Mouse (Mus musculus): ENCODE measurements around the gene Stxbp6. TPM values are rescaled to one million over a fixed set of nuclear protein-coding genes. Genes with fewer than 3 reads are reported as not detected.
"Not testable (repeated sequence)": the region's sequence is repeated elsewhere in the genome, so short reads cannot be mapped to it uniquely, and the experiment has no call there.

Gene Stxbp6
- polyA plus RNA-seq, 2 experiments, result 10.2 to 14.9 TPM

GRCm38 (mm10) chr12:45058007-45058406 lies 16.5 kb downstream of the Stxbp6 start:
- no peak overlapping the region for H3K9ac ChIP-seq (ENCODE audit: low read depth, low read length, severe bottlenecking)
- TF ChIP-seq POLR2A (IDR thresholded peaks at IDR 0.05; ENCODE audit: borderline replicate concordance, extremely low read depth, insufficient read depth, insufficient read length), result no peak
- H3K36me3 ChIP-seq (ENCODE audit: control insufficient read depth, insufficient read depth, low read length), result no peaks in the 10 kb centered on the region
- no peak for DNase-seq (ENCODE audit: low spot score)
- no peaks in the 10 kb centered on the region for H3K27me3 ChIP-seq (ENCODE audit: control insufficient read depth, insufficient read depth, low read length)
- no peak overlapping the region for H3K27ac ChIP-seq (replicated peaks; ENCODE audit: low read depth, low read length)
- H3K4me1 ChIP-seq (ENCODE audit: control insufficient read depth, insufficient read depth, low read length), result no peaks in the 10 kb centered on the region
- no peak overlapping the region for H3K4me3 ChIP-seq (replicated peaks; ENCODE audit: low read length)
- H3K9me3 ChIP-seq (ENCODE audit: control insufficient read depth, low read length), result no peaks in the 10 kb centered on the region
- no peak overlapping the region for H3K4me2 ChIP-seq (replicated peaks; ENCODE audit: low read depth, low read length, severe bottlenecking)
- WGBS, result 30% methylated on average over 3 of the region's 3 CpGs
- ATAC-seq (ENCODE audit: low FRiP score, low read depth), result no peak

GRCm38 (mm10) chr12:45056372-45056771 lies 18.1 kb downstream of the Stxbp6 start:
- DNase-seq (ENCODE audit: low spot score) (no peak), ATAC-seq (ENCODE audit: low FRiP score, low read depth) (no peak)
- no peak for TF ChIP-seq POLR2A (IDR thresholded peaks at IDR 0.05; ENCODE audit: borderline replicate concordance, extremely low read depth, insufficient read depth, insufficient read length)
- Histone ChIP-seq H3K4me2 (replicated peaks; ENCODE audit: low read depth, low read length, severe bottlenecking) (no peak overlapping the region), H3K9me3 (ENCODE audit: control insufficient read depth, low read length) (no peaks in the 10 kb centered on the region), H3K36me3 (ENCODE audit: control insufficient read depth, insufficient read depth, low read length) (no peaks in the 10 kb centered on the region), H3K4me1 (ENCODE audit: control insufficient read depth, insufficient read depth, low read length) (no peaks in the 10 kb centered on the region), H3K27ac (replicated peaks; ENCODE audit: low read depth, low read length) (no peak overlapping the region), H3K4me3 (replicated peaks; ENCODE audit: low read length) (no peak overlapping the region), H3K27me3 (ENCODE audit: control insufficient read depth, insufficient read depth, low read length) (no peaks in the 10 kb centered on the region), H3K9ac (ENCODE audit: low read depth, low read length, severe bottlenecking) (no peak overlapping the region)
- 75% methylated on average over 3 of the region's 3 CpGs for WGBS

GRCm38 (mm10) chr12:45053319-45053718 lies 21.2 kb downstream of the Stxbp6 start:
- H3K27me3 ChIP-seq (ENCODE audit: control insufficient read depth, insufficient read depth, low read length), result no peaks in the 10 kb centered on the region
- DNase-seq (ENCODE audit: low spot score) (no peak), ATAC-seq (ENCODE audit: low FRiP score, low read depth) (no peak)
- WGBS, result 85% methylated on average over 5 of the region's 5 CpGs
- no peak overlapping the region for H3K4me2 ChIP-seq (replicated peaks; ENCODE audit: low read depth, low read length, severe bottlenecking)
- H3K9ac ChIP-seq (ENCODE audit: low read depth, low read length, severe bottlenecking), result no peak overlapping the region
- no peak for TF ChIP-seq POLR2A (IDR thresholded peaks at IDR 0.05; ENCODE audit: borderline replicate concordance, extremely low read depth, insufficient read depth, insufficient read length)
- no peaks in the 10 kb centered on the region for H3K4me1 ChIP-seq (ENCODE audit: control insufficient read depth, insufficient read depth, low read length)
- no peaks in the 10 kb centered on the region for H3K9me3 ChIP-seq (ENCODE audit: control insufficient read depth, low read length)
- H3K36me3 ChIP-seq (ENCODE audit: control insufficient read depth, insufficient read depth, low read length), result no peaks in the 10 kb centered on the region
- H3K4me3 ChIP-seq (replicated peaks; ENCODE audit: low read length), result no peak overlapping the region
- no peak overlapping the region for H3K27ac ChIP-seq (replicated peaks; ENCODE audit: low read depth, low read length)

GRCm38 (mm10) chr12:45052860-45053259 lies 21.6 kb downstream of the Stxbp6 start:
- WGBS, result 82% methylated on average over 5 of the region's 5 CpGs
- Histone ChIP-seq H3K27ac (replicated peaks; ENCODE audit: low read depth, low read length) (no peak overlapping the region), H3K9me3 (ENCODE audit: control insufficient read depth, low read length) (no peaks in the 10 kb centered on the region), H3K4me2 (replicated peaks; ENCODE audit: low read depth, low read length, severe bottlenecking) (no peak overlapping the region), H3K4me1 (ENCODE audit: control insufficient read depth, insufficient read depth, low read length) (no peaks in the 10 kb centered on the region), H3K9ac (ENCODE audit: low read depth, low read length, severe bottlenecking) (no peak overlapping the region), H3K27me3 (ENCODE audit: control insufficient read depth, insufficient read depth, low read length) (no peaks in the 10 kb centered on the region), H3K4me3 (replicated peaks; ENCODE audit: low read length) (no peak overlapping the region), H3K36me3 (ENCODE audit: control insufficient read depth, insufficient read depth, low read length) (no peaks in the 10 kb centered on the region)
- ATAC-seq (ENCODE audit: low FRiP score, low read depth) (no peak), DNase-seq (ENCODE audit: low spot score) (no peak)
- TF ChIP-seq POLR2A (IDR thresholded peaks at IDR 0.05; ENCODE audit: borderline replicate concordance, extremely low read depth, insufficient read depth, insufficient read length), result no peak

- TF ChIP-seq POLR2A (IDR thresholded peaks at IDR 0.05; ENCODE audit: borderline replicate concordance, extremely low read depth, insufficient read depth, insufficient read length), result no peak
- no peak overlapping the region for H3K9ac ChIP-seq (ENCODE audit: low read depth, low read length, severe bottlenecking)
- H3K4me1 ChIP-seq (ENCODE audit: control insufficient read depth, insufficient read depth, low read length), result peaks cover 15% of the 10 kb centered on the region
- H3K4me3 ChIP-seq (replicated peaks; ENCODE audit: low read length), result no peak overlapping the region
- H3K27ac ChIP-seq (replicated peaks; ENCODE audit: low read depth, low read length), result no peak overlapping the region
- ATAC-seq (ENCODE audit: low FRiP score, low read depth), result no peak
- no peaks in the 10 kb centered on the region for H3K9me3 ChIP-seq (ENCODE audit: control insufficient read depth, low read length)
- no peaks in the 10 kb centered on the region for H3K36me3 ChIP-seq (ENCODE audit: control insufficient read depth, insufficient read depth, low read length)
- H3K4me2 ChIP-seq (replicated peaks; ENCODE audit: low read depth, low read length, severe bottlenecking), result no peak overlapping the region
- 67% methylated on average over 9 of the region's 9 CpGs for WGBS
- no peak for DNase-seq (ENCODE audit: low spot score)
- no peaks in the 10 kb centered on the region for H3K27me3 ChIP-seq (ENCODE audit: control insufficient read depth, insufficient read depth, low read length)
Measured at GRCm38 (mm10) chr12:45049894-45050293, 24.6 kb downstream of the Stxbp6 start.

- ATAC-seq (ENCODE audit: low FRiP score, low read depth); H3K36me3 ChIP-seq (ENCODE audit: control insufficient read depth, insufficient read depth, low read length); H3K4me2 ChIP-seq (replicated peaks; ENCODE audit: low read depth, low read length, severe bottlenecking); H3K4me3 ChIP-seq (replicated peaks; ENCODE audit: low read length); H3K9ac ChIP-seq (ENCODE audit: low read depth, low read length, severe bottlenecking); H3K27me3 ChIP-seq (ENCODE audit: control insufficient read depth, insufficient read depth, low read length); H3K27ac ChIP-seq (replicated peaks; ENCODE audit: low read depth, low read length); DNase-seq (ENCODE audit: low spot score); H3K9me3 ChIP-seq (ENCODE audit: control insufficient read depth, low read length): not testable (repeated sequence)
- H3K4me1 ChIP-seq (ENCODE audit: control insufficient read depth, insufficient read depth, low read length), result peaks cover 15% of the 10 kb centered on the region
- WGBS, result 24% methylated on average over 7 of the region's 9 CpGs
Measured at GRCm38 (mm10) chr12:45047711-45048110, 26.8 kb downstream of the Stxbp6 start.

Measured in limb, embryonic 14.5 days (tissue).